Mouse (Mus musculus): ENCODE results near the gene AF067063. TPM values are rescaled to one million over a fixed set of nuclear protein-coding genes. Genes with fewer than 3 reads are reported as not detected.
"Not testable (repeated sequence)": the region's sequence is repeated elsewhere in the genome, so short reads cannot be mapped to it uniquely, and the experiment has no call there.

Gene AF067063
- total and polyA plus RNA-seq, 3 experiments: not detected

DNA sequence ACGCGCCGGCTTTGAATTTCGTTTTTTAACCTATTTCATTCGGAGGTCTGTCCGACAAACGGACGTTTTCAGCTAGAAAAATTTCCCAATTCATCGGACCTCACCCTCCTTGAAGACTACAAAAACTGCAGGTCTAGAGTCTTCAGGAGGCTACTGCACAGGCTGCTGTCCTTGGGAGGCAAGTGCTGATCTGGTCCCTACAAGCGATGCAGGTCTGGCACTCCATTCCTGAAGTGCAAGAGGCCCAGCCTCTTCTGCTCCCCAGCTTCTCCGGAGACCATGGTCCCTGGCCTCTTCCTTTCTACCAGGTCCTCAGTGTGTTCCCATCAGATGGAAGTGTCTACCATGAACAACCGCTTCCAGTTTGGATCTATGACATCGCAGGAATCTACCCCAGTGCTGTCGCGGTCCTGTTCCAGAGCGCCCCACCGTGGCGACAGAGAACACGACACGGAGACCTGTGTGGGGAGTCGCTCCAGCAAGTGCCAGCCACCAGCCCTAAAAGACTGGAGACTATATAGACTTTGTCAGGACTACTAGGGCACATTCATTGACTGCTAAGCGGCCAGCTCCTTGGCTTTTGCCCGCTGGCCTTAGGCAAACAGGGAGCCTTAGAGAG, 7.8 kb upstream of the AF067063 start:
- peak overlapping the region; percentile 52 for H3K4me2 ChIP-seq (ENCODE audit: insufficient read depth, low read depth, poor library complexity, severe bottlenecking)
- H3K79me2 ChIP-seq (replicated peaks; ENCODE audit: control insufficient read depth, extremely low read depth, insufficient read depth, poor library complexity, severe bottlenecking); H3K9ac ChIP-seq (ENCODE audit: insufficient read depth, low read depth); H3K27ac ChIP-seq (ENCODE audit: insufficient read depth, low read depth); H3K9me3 ChIP-seq (replicated peaks; ENCODE audit: low read length); H3K36me3 ChIP-seq (replicated peaks in 1 of 2; ENCODE audit: control insufficient read depth in 1 of 2, insufficient read depth in 1 of 2, low read length in 1 of 2); H3K4me1 ChIP-seq (ENCODE audit: control insufficient read depth in 1 of 2, insufficient read depth in 2 of 2); dilution Hi-C loops (cut with MboI; ENCODE audit: extremely low pct_ligation_motif_present, extremely low pct_unique_long_range_greater_than_20kb, low sequenced_read_pairs); H3K27me3 ChIP-seq (replicated peaks); H3K4me3 ChIP-seq (replicated peaks in 1 of 3; ENCODE audit: low read depth in 2 of 3, low read length in 2 of 3, poor library complexity in 1 of 3): not testable (repeated sequence)
- in situ Hi-C loops (cut with MboI; ENCODE audit: low pct_ligation_motif_present, low pct_unique_long_range_greater_than_20kb, low sequenced_read_pairs): loop anchor here (25.0 kb wide), 1 partner anchor 101 kb away; no protein-coding TSS in a partner anchor
- DNase-seq (ENCODE audit: extremely low read depth): peak; percentile 9
- TF ChIP-seq CTCF (conservative IDR thresholded peaks at IDR 0.05 in 1 of 2, IDR thresholded peaks at IDR 0.05 in 1 of 2; ENCODE audit: low read depth in 2 of 2, low read length in 2 of 2) (peak in 1 of 2 experiments; percentile 57; a peak in 2 of 4 replicates), SMC3 (IDR thresholded peaks at IDR 0.05; ENCODE audit: low read depth, low read length) (peak; percentile 14; the same call in 1 of the 2 replicates)

DNA sequence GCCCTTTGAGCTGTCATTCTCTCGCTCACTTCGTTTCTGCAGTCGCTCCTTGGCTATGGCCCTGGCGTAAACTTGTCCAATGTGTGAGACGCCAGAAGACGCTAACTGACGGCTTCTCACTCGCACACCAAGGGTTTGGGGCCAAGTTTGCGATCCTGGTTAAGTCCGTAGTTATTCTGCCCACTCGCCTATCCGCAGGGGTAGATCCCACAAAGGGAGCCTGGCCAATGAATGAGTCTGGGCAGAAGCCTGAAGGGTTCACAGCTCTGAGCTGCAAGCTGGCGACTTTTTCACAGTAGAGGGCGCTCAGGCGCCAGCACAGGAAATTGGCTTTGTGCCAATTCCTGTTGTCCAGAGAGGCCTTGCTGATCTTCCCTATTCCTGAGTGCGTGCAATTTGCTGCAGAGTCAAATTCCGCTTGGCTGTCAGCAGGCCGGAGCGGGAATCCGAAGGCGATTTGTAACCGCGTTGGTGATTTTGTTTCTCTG, 6.4 kb upstream of the AF067063 start:
- H3K79me2 ChIP-seq (replicated peaks; ENCODE audit: control insufficient read depth, extremely low read depth, insufficient read depth, poor library complexity, severe bottlenecking); H3K9ac ChIP-seq (ENCODE audit: insufficient read depth, low read depth); H3K4me1 ChIP-seq (ENCODE audit: control insufficient read depth in 1 of 2, insufficient read depth in 2 of 2); H3K36me3 ChIP-seq (replicated peaks in 1 of 2; ENCODE audit: control insufficient read depth in 1 of 2, insufficient read depth in 1 of 2, low read length in 1 of 2); dilution Hi-C loops (cut with MboI; ENCODE audit: extremely low pct_ligation_motif_present, extremely low pct_unique_long_range_greater_than_20kb, low sequenced_read_pairs); H3K27me3 ChIP-seq (replicated peaks); H3K9me3 ChIP-seq (replicated peaks; ENCODE audit: low read length); H3K27ac ChIP-seq (ENCODE audit: insufficient read depth, low read depth): not testable (repeated sequence)
- DNase-seq (ENCODE audit: extremely low read depth): peak; percentile 11
- H3K4me3 ChIP-seq (replicated peaks in 1 of 3; ENCODE audit: low read depth in 2 of 3, low read length in 2 of 3, poor library complexity in 1 of 3): peak overlapping the region in 2 of 3 experiments; percentile 13 to 59
- peak overlapping the region; percentile 39; the same call in 1 of the 2 replicates for H3K4me2 ChIP-seq (ENCODE audit: insufficient read depth, low read depth, poor library complexity, severe bottlenecking)
- TF ChIP-seq CTCF (conservative IDR thresholded peaks at IDR 0.05 in 1 of 2, IDR thresholded peaks at IDR 0.05 in 1 of 2; ENCODE audit: low read depth in 2 of 2, low read length in 2 of 2): peak in 1 of 2 experiments; percentile 47; a peak in 2 of 4 replicates
- in situ Hi-C loops (cut with MboI; ENCODE audit: low pct_ligation_motif_present, low pct_unique_long_range_greater_than_20kb, low sequenced_read_pairs): loop anchor here (25.0 kb wide), 1 partner anchor 99 kb away; no protein-coding TSS in a partner anchor

DNA sequence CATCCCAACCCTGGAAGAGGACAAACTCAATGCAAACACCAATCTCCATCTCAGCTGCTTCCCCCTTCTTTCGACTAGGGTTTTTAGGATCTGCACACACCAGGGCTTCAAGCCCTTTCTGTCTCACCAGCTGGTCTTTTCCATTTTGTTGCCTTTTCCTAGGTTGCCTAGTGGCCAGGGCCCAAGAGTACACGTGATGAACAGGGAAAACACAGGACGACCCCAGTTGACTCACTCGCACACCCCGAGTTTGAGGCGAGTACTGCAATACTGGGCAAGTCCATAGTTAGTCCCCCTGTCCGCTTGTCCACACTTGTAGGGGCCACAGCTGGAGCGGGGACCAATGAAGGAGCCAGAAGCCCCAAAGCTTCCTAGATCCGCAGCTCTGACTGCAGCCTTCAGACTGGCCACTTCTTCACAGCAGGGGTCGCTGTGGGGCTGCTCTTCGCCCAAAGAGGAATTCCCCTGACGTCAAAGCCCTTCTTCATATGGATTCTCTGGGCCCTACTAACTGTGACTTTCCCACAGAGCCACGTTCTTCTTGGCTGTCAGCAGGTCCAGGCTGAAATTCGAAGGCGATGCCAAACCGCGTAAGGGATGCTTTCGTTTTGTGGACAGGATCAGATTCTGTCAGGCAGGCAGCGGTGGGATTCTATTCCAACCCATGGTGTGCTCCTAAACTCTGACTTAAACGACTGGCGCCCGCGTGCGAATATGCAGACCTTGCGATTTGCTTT, 5.5 kb upstream of the AF067063 start, which contains the start of gene D13Ertd608e:
Gene D13Ertd608e (plus strand): TSS at position 687 of the 737 bp plus-strand sequence.
- H3K4me1 ChIP-seq (ENCODE audit: control insufficient read depth in 1 of 2, insufficient read depth in 2 of 2); H3K9ac ChIP-seq (ENCODE audit: insufficient read depth, low read depth); H3K27me3 ChIP-seq (replicated peaks); H3K9me3 ChIP-seq (replicated peaks; ENCODE audit: low read length); H3K27ac ChIP-seq (ENCODE audit: insufficient read depth, low read depth); H3K79me2 ChIP-seq (replicated peaks; ENCODE audit: control insufficient read depth, extremely low read depth, insufficient read depth, poor library complexity, severe bottlenecking); H3K36me3 ChIP-seq (replicated peaks in 1 of 2; ENCODE audit: control insufficient read depth in 1 of 2, insufficient read depth in 1 of 2, low read length in 1 of 2); dilution Hi-C loops (cut with MboI; ENCODE audit: extremely low pct_ligation_motif_present, extremely low pct_unique_long_range_greater_than_20kb, low sequenced_read_pairs): not testable (repeated sequence)
- in situ Hi-C loops (cut with MboI; ENCODE audit: low pct_ligation_motif_present, low pct_unique_long_range_greater_than_20kb, low sequenced_read_pairs): loop anchor here (25.0 kb wide), 1 partner anchor 98 kb away; no protein-coding TSS in a partner anchor
- TF ChIP-seq RAD21 (IDR thresholded peaks at IDR 0.05; ENCODE audit: low read depth, low read length) (peak; percentile 37), CTCF (conservative IDR thresholded peaks at IDR 0.05 in 1 of 2, IDR thresholded peaks at IDR 0.05 in 1 of 2; ENCODE audit: low read depth in 2 of 2, low read length in 2 of 2) (peak in 1 of 2 experiments; percentile 56; a peak in 3 of 4 replicates)
- H3K4me3 ChIP-seq (replicated peaks in 1 of 3; ENCODE audit: low read depth in 2 of 3, low read length in 2 of 3, poor library complexity in 1 of 3): peak within 1 kb of the TSS in 2 of 3 experiments; percentile 13 to 59
- DNase-seq (ENCODE audit: extremely low read depth): peak; percentile 48
- H3K4me2 ChIP-seq (ENCODE audit: insufficient read depth, low read depth, poor library complexity, severe bottlenecking): peak within 1 kb of the TSS; percentile 39

All from CH12.LX (cell line).